Mouse (Mus musculus): ENCODE data around the gene Mgrn1.

GRCm38 (mm10) chr16:4932429-4932828 is 46.4 kb downstream of the Mgrn1 start:
- no peak for TF ChIP-seq CTCF (IDR thresholded peaks at IDR 0.05)
- no peak for TF ChIP-seq EP300 (IDR thresholded peaks at IDR 0.05)
